Mouse (Mus musculus) erythroblast, embryonic 14.5 days (primary cell): ENCODE measurements at regions not wholly inside any gene's neighbourhood (a gene's known extent, or its start where the extent isn't known, plus 50 kb on each side); places are given as distances from the start of the nearest gene placed in this dataset.

Source experiments
- H3K27me3 ChIP-seq: 2 replicates; pipeline ENCODE4 v1.6.1; 2012; ENCODE audit warnings: inconsistent platforms; ENCODE audit not compliant: control insufficient read depth
- H3K36me3 ChIP-seq: 2 replicates; pipeline ENCODE4 v1.6.1; 2012; ENCODE audit warnings: mild to moderate bottlenecking, inconsistent platforms; ENCODE audit not compliant: control insufficient read depth
- H3K4me1 ChIP-seq: 2 replicates; pipeline ENCODE4 v1.6.1; 2012; ENCODE audit warnings: inconsistent platforms; ENCODE audit not compliant: control insufficient read depth
- H3K4me3 ChIP-seq: replicated peaks from 2 replicates; pipeline ENCODE3; 2012; ENCODE audit warnings: moderate library complexity, mild to moderate bottlenecking, inconsistent platforms
- H3K9me3 ChIP-seq: 2 replicates; pipeline ENCODE4 v1.6.1; 2012; ENCODE audit warnings: low read length, inconsistent platforms, mixed read lengths; ENCODE audit not compliant: control insufficient read depth
- GATA1 ChIP-seq: IDR thresholded peaks from 2 replicates; pipeline ENCODE4 v1.6.1; 2012; ENCODE audit warnings: low read length, inconsistent platforms, mixed read lengths
- TAL1 ChIP-seq: IDR thresholded peaks from 3 replicates; pipeline ENCODE4 v1.6.1; 2012; ENCODE audit warnings: low read length, inconsistent platforms, mixed read lengths

GRCm38 (mm10) chr12:15964073-15964472, 147.4 kb upstream of the Trib2 start:
- H3K4me1 ChIP-seq, result no peaks in the 10 kb centered on the region
- TF ChIP-seq GATA1 (no peak), TAL1 (no peak)
- H3K36me3 ChIP-seq, result no peaks in the 10 kb centered on the region
- no peak overlapping the region for H3K4me3 ChIP-seq
- no peaks in the 10 kb centered on the region for H3K27me3 ChIP-seq
- H3K9me3 ChIP-seq, result no peaks in the 10 kb centered on the region

- TF ChIP-seq GATA1 (no peak), TAL1 (no peak)
- no peak overlapping the region for H3K4me3 ChIP-seq
- H3K9me3 ChIP-seq, result no peaks in the 10 kb centered on the region
- H3K27me3 ChIP-seq, result no peaks in the 10 kb centered on the region
- H3K36me3 ChIP-seq, result no peaks in the 10 kb centered on the region
- no peaks in the 10 kb centered on the region for H3K4me1 ChIP-seq
These were observed 145.1 kb upstream of the Trib2 start for GRCm38 (mm10) chr12:15961834-15962233.

- Histone ChIP-seq H3K27me3 (no peaks in the 10 kb centered on the region), H3K36me3 (no peaks in the 10 kb centered on the region), H3K4me1 (no peaks in the 10 kb centered on the region), H3K4me3 (no peak overlapping the region), H3K9me3 (no peaks in the 10 kb centered on the region)
- TF ChIP-seq TAL1, result no peak
- TF ChIP-seq GATA1, result no peak
These were observed 120.9 kb upstream of the Trib2 start for GRCm38 (mm10) chr12:15937443-15938237.

DNA sequence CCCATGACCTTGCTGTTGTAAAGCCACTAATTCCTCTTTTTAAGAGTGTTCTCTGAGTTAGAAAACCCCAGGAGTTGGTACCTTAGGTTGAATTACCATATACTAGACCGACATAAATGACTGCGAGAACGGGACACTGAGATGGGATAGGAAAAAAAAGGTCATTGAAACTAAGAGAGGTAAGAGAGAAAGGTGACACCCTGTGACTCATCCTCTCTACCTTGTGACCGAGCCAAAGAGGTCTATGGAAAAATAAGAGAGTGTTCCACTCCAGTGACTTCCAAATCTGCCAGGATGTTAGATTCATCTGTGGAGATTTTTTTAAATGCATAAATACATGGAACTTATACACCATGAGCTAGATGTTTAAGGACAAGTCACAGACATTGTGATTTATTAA, 115.3 kb upstream of the Trib2 start:
- H3K36me3 ChIP-seq, result no peaks in the 10 kb centered on the region
- TF ChIP-seq TAL1 (no peak), GATA1 (no peak)
- H3K4me1 ChIP-seq, result no peaks in the 10 kb centered on the region
- H3K4me3 ChIP-seq, result no peak overlapping the region
- no peaks in the 10 kb centered on the region for H3K9me3 ChIP-seq
- H3K27me3 ChIP-seq, result no peaks in the 10 kb centered on the region

GRCm38 (mm10) chr12:15931535-15931934, 114.8 kb upstream of the Trib2 start:
- Histone ChIP-seq H3K27me3 (no peaks in the 10 kb centered on the region), H3K36me3 (no peaks in the 10 kb centered on the region), H3K9me3 (no peaks in the 10 kb centered on the region), H3K4me1 (no peaks in the 10 kb centered on the region), H3K4me3 (no peak overlapping the region)
- TF ChIP-seq TAL1 (no peak), GATA1 (no peak)

DNA sequence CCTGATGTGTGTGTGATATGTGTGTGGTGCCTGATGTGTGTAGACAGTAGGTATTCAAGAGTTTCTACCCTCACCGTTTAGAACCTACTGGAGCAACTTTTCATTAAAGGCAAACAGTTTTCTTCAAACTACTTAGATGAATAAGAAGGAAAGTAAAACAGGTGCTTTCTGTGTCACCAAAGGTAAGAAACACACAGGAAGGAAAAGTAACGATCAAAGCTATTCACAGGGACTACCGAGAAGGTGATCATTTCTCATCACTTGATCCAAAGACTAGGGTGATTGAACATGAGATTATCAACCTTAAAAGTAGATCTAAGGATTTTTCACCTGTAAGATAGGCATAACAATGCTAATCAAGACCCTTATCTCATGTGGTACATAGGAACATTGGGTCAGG, 113.4 kb upstream of the Trib2 start:
- Histone ChIP-seq H3K4me3 (no peak overlapping the region), H3K9me3 (no peaks in the 10 kb centered on the region), H3K36me3 (no peaks in the 10 kb centered on the region), H3K27me3 (no peaks in the 10 kb centered on the region), H3K4me1 (no peaks in the 10 kb centered on the region)
- no peak for TF ChIP-seq GATA1
- TF ChIP-seq TAL1, result no peak

DNA sequence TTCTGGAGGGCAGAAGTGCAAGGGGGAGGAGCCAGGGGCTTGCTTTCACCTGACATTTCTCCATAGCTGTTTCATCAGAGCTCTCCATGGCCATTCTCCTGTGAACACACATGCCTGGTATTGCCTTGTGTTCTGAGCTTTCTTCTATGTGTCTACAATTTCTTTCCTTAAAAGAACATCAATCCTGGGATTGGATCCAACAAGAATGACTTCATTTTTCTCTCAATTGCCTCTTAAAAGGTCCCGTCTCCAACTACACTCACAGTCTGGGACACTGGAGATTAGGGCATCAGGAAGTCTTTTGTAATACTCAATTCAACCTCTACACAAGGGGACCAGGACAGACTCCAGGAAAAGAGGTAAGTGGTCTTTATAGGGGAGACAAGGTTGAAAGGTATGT, 112.8 kb upstream of the Trib2 start:
- no peaks in the 10 kb centered on the region for H3K27me3 ChIP-seq
- no peak for TF ChIP-seq TAL1
- no peak for TF ChIP-seq GATA1
- H3K4me1 ChIP-seq, result no peaks in the 10 kb centered on the region
- no peaks in the 10 kb centered on the region for H3K9me3 ChIP-seq
- no peaks in the 10 kb centered on the region for H3K36me3 ChIP-seq
- no peak overlapping the region for H3K4me3 ChIP-seq

GRCm38 (mm10) chr12:15918291-15918690, 101.6 kb upstream of the Trib2 start:
- Histone ChIP-seq H3K4me3 (no peak overlapping the region), H3K9me3 (no peaks in the 10 kb centered on the region), H3K27me3 (no peaks in the 10 kb centered on the region), H3K36me3 (no peaks in the 10 kb centered on the region), H3K4me1 (no peaks in the 10 kb centered on the region)
- TF ChIP-seq GATA1 (no peak), TAL1 (no peak)

- no peaks in the 10 kb centered on the region for H3K36me3 ChIP-seq
- H3K9me3 ChIP-seq, result no peaks in the 10 kb centered on the region
- H3K4me1 ChIP-seq, result no peaks in the 10 kb centered on the region
- TF ChIP-seq TAL1, result no peak
- no peak for TF ChIP-seq GATA1
- H3K27me3 ChIP-seq, result no peaks in the 10 kb centered on the region
- no peak overlapping the region for H3K4me3 ChIP-seq
These were observed 96.2 kb upstream of the Trib2 start for GRCm38 (mm10) chr12:15912959-15913358.

GRCm38 (mm10) chr12:15912491-15912890, 95.8 kb upstream of the Trib2 start:
- no peak overlapping the region for H3K4me3 ChIP-seq
- no peak for TF ChIP-seq GATA1
- no peak for TF ChIP-seq TAL1
- H3K36me3 ChIP-seq, result no peaks in the 10 kb centered on the region
- no peaks in the 10 kb centered on the region for H3K27me3 ChIP-seq
- no peaks in the 10 kb centered on the region for H3K4me1 ChIP-seq
- no peaks in the 10 kb centered on the region for H3K9me3 ChIP-seq
